Mouse (Mus musculus): Measurements from ENCODE around the gene Vrk3.
A peak's percentile ranks its signal among the peaks of the same experiment; 100 is the strongest.

Gene Vrk3

GRCm38 (mm10) chr7:44819863-44820262 is 71.7 kb downstream of the Vrk3 start:
- no peak for DNase-seq

- no peak for DNase-seq
These were observed 72.3 kb downstream of the Vrk3 start for GRCm38 (mm10) chr7:44820525-44820924.

- peak in 1 of 2 experiments; percentile 2 for DNase-seq
These were observed 73.6 kb downstream of the Vrk3 start for GRCm38 (mm10) chr7:44821666-44822448.

- no peak for DNase-seq
These were observed 75.2 kb downstream of the Vrk3 start for GRCm38 (mm10) chr7:44823409-44823808.

GRCm38 (mm10) chr7:44824872-44825271 is 76.7 kb downstream of the Vrk3 start:
- DNase-seq: peak; percentile 92 to 94

- DNase-seq: no peak
These were observed 78.6 kb downstream of the Vrk3 start for GRCm38 (mm10) chr7:44826771-44827170.
